Mouse (Mus musculus) E14TG2a.4 (cell line): Measurements from ENCODE around the gene Jhy.

Experiments
- CTCF ChIP-seq: conservative IDR thresholded peaks from 2 replicates; pipeline ENCODE4 v1.5.1; 2014; ENCODE audit warnings: low read length
- NANOG ChIP-seq: IDR thresholded peaks from 2 replicates; pipeline ENCODE4 v1.6.1; 2014; ENCODE audit warnings: borderline replicate concordance, low read length, mixed read lengths

GRCm38 (mm10) chr9:40876164-40876563 lies 87.8 kb downstream of the Jhy start:
- TF ChIP-seq CTCF: no peak
- TF ChIP-seq NANOG: no peak
